Mouse (Mus musculus) liver, embryonic 15.5 days (tissue): ENCODE results near the gene Patl2. TPM values are rescaled to one million over a fixed set of nuclear protein-coding genes. Genes with fewer than 3 reads are reported as not detected.
"Not testable (repeated sequence)": the region's sequence is repeated elsewhere in the genome, so short reads cannot be mapped to it uniquely, and the experiment has no call there.

Experiments
- ATAC-seq: fragments of 200-750 bp; cut with Nextera tagmentation; 2 replicates; pipeline ENCODE4 v1.8.0; 2017; ENCODE audit warnings: moderate number of reproducible peaks, mild to moderate bottlenecking, moderate library complexity; ENCODE audit not compliant: insufficient read depth
- H3K27ac ChIP-seq: fragments of 300-500 bp; sonication (generic); replicated peaks from 2 replicates; pipeline ENCODE4 v1.5.1; 2015; ENCODE audit warnings: mild to moderate bottlenecking, inconsistent platforms
- H3K27me3 ChIP-seq: fragments of 300-500 bp; sonication (generic); 2 replicates; pipeline ENCODE4 v1.6.1; 2015; ENCODE audit warnings: mild to moderate bottlenecking, inconsistent platforms
- H3K36me3 ChIP-seq: fragments of 300-500 bp; sonication (generic); replicated peaks from 2 replicates; pipeline ENCODE4 v1.6.1; 2015; ENCODE audit warnings: moderate library complexity, mild to moderate bottlenecking, inconsistent platforms
- H3K4me1 ChIP-seq: fragments of 300-500 bp; sonication (generic); replicated peaks from 2 replicates; pipeline ENCODE4 v1.6.1; 2015; ENCODE audit warnings: inconsistent platforms
- H3K4me2 ChIP-seq: fragments of 300-500 bp; sonication (generic); 2 replicates; pipeline ENCODE4 v1.6.1; 2015; ENCODE audit warnings: moderate library complexity, mild to moderate bottlenecking, inconsistent platforms
- H3K4me3 ChIP-seq: fragments of 300-500 bp; sonication (generic); replicated peaks from 2 replicates; pipeline ENCODE4 v1.5.1; 2015; ENCODE audit warnings: mild to moderate bottlenecking, inconsistent platforms
- H3K9ac ChIP-seq: fragments of 300-500 bp; sonication (generic); 2 replicates; pipeline ENCODE4 v1.6.1; 2015; ENCODE audit warnings: moderate library complexity, mild to moderate bottlenecking, inconsistent platforms
- H3K9me3 ChIP-seq: fragments of 300-500 bp; sonication (generic); replicated peaks from 2 replicates; pipeline ENCODE4 v1.6.1; 2016; ENCODE audit warnings: inconsistent platforms
- WGBS: fragments of 180-500 bp; shearing (Covaris S2); methylation state at CpG from one replicate; pipeline ENCODE4 v1.1.7; 2015; ENCODE audit warnings: mixed read lengths; ENCODE audit not compliant: insufficient replicate concordance; 5-methylcytosine and 5-hydroxymethylcytosine counted together
- polyA plus RNA-seq: library from polyadenylated mRNA; unstranded; fragments of >200 nt; fragmentation: Nextera tagmentation; extraction: Ambion mirVana; gene quantifications from 2 replicates; pipeline ENCODE4 v1.2.1, GENCODE M21; 2015

The Patl2 gene
- polyA plus RNA-seq, 1 experiment from 2014 or later = 0.06 TPM

- Histone ChIP-seq H3K27ac (0 out of 2 replicates have a peak overlapping the region, but pooled peaks have one; percentile 20), H3K4me1 (peaks cover 35% of the 10 kb centered on the region), H3K9ac (no peak overlapping the region), H3K4me2 (no peak overlapping the region), H3K27me3 (no peaks in the 10 kb centered on the region), H3K36me3 (no peaks in the 10 kb centered on the region), H3K4me3 (no peak overlapping the region), H3K9me3 (no peaks in the 10 kb centered on the region)
- WGBS = 58% methylated on average over 2 of the region's 2 CpGs
- ATAC-seq = no peak
Observed at GRCm38 (mm10) chr2:122218234-122218633, 32.2 kb upstream of the Patl2 start.

GRCm38 (mm10) chr2:122217075-122217474 is 31.1 kb upstream of the Patl2 start:
- H3K9me3 ChIP-seq, H3K9ac ChIP-seq, H3K36me3 ChIP-seq, H3K27me3 ChIP-seq, H3K4me3 ChIP-seq, H3K4me2 ChIP-seq: not testable (repeated sequence)
- ATAC-seq = peak; percentile 91
- 35% methylated on average over 4 of the region's 4 CpGs for WGBS
- H3K27ac ChIP-seq = 0 out of 2 replicates have a peak overlapping the region, but pooled peaks have one; percentile 34
- H3K4me1 ChIP-seq = peaks cover 26% of the 10 kb centered on the region

- WGBS = 75% methylated on average over 3 of the region's 3 CpGs
- Histone ChIP-seq H3K36me3 (no peaks in the 10 kb centered on the region), H3K4me2 (no peak overlapping the region), H3K4me1 (peaks cover 4% of the 10 kb centered on the region; the same call in 1 of the 2 replicates), H3K27me3 (no peaks in the 10 kb centered on the region), H3K4me3 (no peak overlapping the region), H3K27ac (no peak overlapping the region), H3K9me3 (no peaks in the 10 kb centered on the region), H3K9ac (no peak overlapping the region)
- ATAC-seq = no peak
Observed at GRCm38 (mm10) chr2:122210534-122211228, 24.7 kb upstream of the Patl2 start.

- H3K27me3 ChIP-seq = no peaks in the 10 kb centered on the region
- H3K27ac ChIP-seq = no peak overlapping the region
- no peaks in the 10 kb centered on the region for H3K9me3 ChIP-seq
- no peak overlapping the region for H3K9ac ChIP-seq
- no peak overlapping the region for H3K4me3 ChIP-seq
- H3K36me3 ChIP-seq = no peaks in the 10 kb centered on the region
- H3K4me1 ChIP-seq = peaks cover 4% of the 10 kb centered on the region; the same call in 1 of the 2 replicates
- H3K4me2 ChIP-seq = no peak overlapping the region
- WGBS = 42% methylated on average over 2 of the region's 2 CpGs
- no peak for ATAC-seq
Observed at GRCm38 (mm10) chr2:122206440-122207107, 20.6 kb upstream of the Patl2 start.

GRCm38 (mm10) chr2:122201501-122201900 is 15.5 kb upstream of the Patl2 start:
- ATAC-seq = no peak
- 19% methylated on average over 1 of the region's 1 CpGs for WGBS
- no peak overlapping the region for H3K4me2 ChIP-seq

GRCm38 (mm10) chr2:122194509-122194929 is 8.5 kb upstream of the Patl2 start:
- WGBS = 43% methylated on average over 1 of the region's 1 CpGs
- no peaks in the 10 kb centered on the region for H3K36me3 ChIP-seq
- no peak overlapping the region for H3K4me2 ChIP-seq
- H3K27ac ChIP-seq = no peak overlapping the region
- no peaks in the 10 kb centered on the region for H3K4me1 ChIP-seq
- no peak overlapping the region for H3K4me3 ChIP-seq
- H3K9ac ChIP-seq = no peak overlapping the region
- ATAC-seq = no peak
- H3K27me3 ChIP-seq = no peaks in the 10 kb centered on the region
- H3K9me3 ChIP-seq = no peaks in the 10 kb centered on the region

More at GRCm38 (mm10) chr2:122201501-122201900, 15.5 kb upstream of the Patl2 start:
- H3K4me3 ChIP-seq = no peak overlapping the region
- H3K9ac ChIP-seq = no peak overlapping the region
- H3K27me3 ChIP-seq = no peaks in the 10 kb centered on the region
- H3K4me1 ChIP-seq = peaks cover 1% of the 10 kb centered on the region; the same call in 1 of the 2 replicates
- H3K9me3 ChIP-seq = no peaks in the 10 kb centered on the region
- H3K36me3 ChIP-seq = no peaks in the 10 kb centered on the region
- no peak overlapping the region for H3K27ac ChIP-seq

GRCm38 (mm10) chr2:122191849-122192248 is 5.9 kb upstream of the Patl2 start:
- Histone ChIP-seq H3K4me2 (no peak overlapping the region), H3K27ac (no peak overlapping the region), H3K4me3 (no peak overlapping the region), H3K27me3 (no peaks in the 10 kb centered on the region), H3K36me3 (no peaks in the 10 kb centered on the region), H3K9me3 (no peaks in the 10 kb centered on the region), H3K9ac (no peak overlapping the region), H3K4me1 (no peaks in the 10 kb centered on the region)
- 45% methylated on average over 3 of the region's 3 CpGs for WGBS
- ATAC-seq = no peak

- Histone ChIP-seq H3K4me3 (no peak overlapping the region), H3K9ac (no peak overlapping the region), H3K27me3 (no peaks in the 10 kb centered on the region), H3K9me3 (no peaks in the 10 kb centered on the region), H3K4me2 (no peak overlapping the region), H3K27ac (no peak overlapping the region), H3K36me3 (no peaks in the 10 kb centered on the region), H3K4me1 (no peaks in the 10 kb centered on the region)
- WGBS = 82% methylated on average over 3 of the region's 3 CpGs
- ATAC-seq = no peak
Observed at GRCm38 (mm10) chr2:122186751-122187150, 762 bp upstream of the Patl2 start.

GRCm38 (mm10) chr2:122185086-122185485 is 903 bp downstream of the Patl2 start:
- no peaks in the 10 kb centered on the region for H3K27me3 ChIP-seq
- H3K9ac ChIP-seq = no peak overlapping the region
- H3K27ac ChIP-seq = no peak overlapping the region
- H3K36me3 ChIP-seq = no peaks in the 10 kb centered on the region
- no peak overlapping the region for H3K4me3 ChIP-seq
- H3K9me3 ChIP-seq = no peaks in the 10 kb centered on the region
- no peak overlapping the region for H3K4me2 ChIP-seq
- no peak for ATAC-seq
- H3K4me1 ChIP-seq = no peaks in the 10 kb centered on the region
- 56% methylated on average over 4 of the region's 4 CpGs for WGBS

- Histone ChIP-seq H3K27me3 (no peaks in the 10 kb centered on the region), H3K9me3 (no peaks in the 10 kb centered on the region), H3K27ac (no peak overlapping the region), H3K9ac (no peak overlapping the region), H3K4me2 (no peak overlapping the region), H3K36me3 (no peaks in the 10 kb centered on the region), H3K4me1 (no peaks in the 10 kb centered on the region), H3K4me3 (no peak overlapping the region)
- ATAC-seq = no peak
- WGBS = 56% methylated on average over 8 of the region's 8 CpGs
Observed at GRCm38 (mm10) chr2:122180051-122180822, 5.8 kb downstream of the Patl2 start.

- Histone ChIP-seq H3K4me3 (no peak overlapping the region), H3K27me3 (no peaks in the 10 kb centered on the region), H3K4me1 (no peaks in the 10 kb centered on the region), H3K4me2 (no peak overlapping the region), H3K27ac (no peak overlapping the region), H3K9ac (no peak overlapping the region), H3K9me3 (no peaks in the 10 kb centered on the region), H3K36me3 (no peaks in the 10 kb centered on the region)
- no peak for ATAC-seq
- 79% methylated on average over 2 of the region's 2 CpGs for WGBS
Observed at GRCm38 (mm10) chr2:122172188-122172587, 13.8 kb downstream of the Patl2 start.
